Mouse (Mus musculus) cerebellum, adult 2 months (tissue): ENCODE measurements around the gene Macf1. TPM values are rescaled to one million over a fixed set of nuclear protein-coding genes. Genes with fewer than 3 reads are reported as not detected.

Experiments used
- DNase-seq, 2 experiments: peaks; one replicate each; pipeline ENCODE4 v3.0.0; 2021
- H3K27ac ChIP-seq: fragments of 200-500 bp; 2 replicates; pipeline ENCODE4 v1.5.1; 2012; ENCODE audit warnings: low read length, control low read depth, inconsistent platforms; ENCODE audit not compliant: insufficient read depth
- H3K27me3 ChIP-seq: fragments of 200-500 bp; 2 replicates; pipeline ENCODE4 v1.6.1; 2012; ENCODE audit warnings: inconsistent platforms, mild to moderate bottlenecking, low read length, moderate library complexity; ENCODE audit not compliant: control insufficient read depth, insufficient read depth
- H3K4me1 ChIP-seq: fragments of 200-500 bp; 2 replicates; pipeline ENCODE4 v1.6.1; 2011; ENCODE audit warnings: low read length; ENCODE audit not compliant: control insufficient read depth, insufficient read depth
- H3K4me3 ChIP-seq: fragments of 200-500 bp; replicated peaks from 2 replicates; pipeline ENCODE3; 2011; ENCODE audit warnings: mild to moderate bottlenecking, low read depth, low read length, control low read depth; ENCODE audit not compliant: insufficient read depth
- CTCF ChIP-seq: fragments of 200-500 bp; IDR thresholded peaks from 2 replicates; pipeline ENCODE4 v1.5.1; 2011; ENCODE audit warnings: low read depth, mild to moderate bottlenecking, control low read depth, low read length, moderate library complexity, borderline replicate concordance; ENCODE audit not compliant: insufficient read depth
- POLR2A ChIP-seq: fragments of 200-500 bp; IDR thresholded peaks from 2 replicates; pipeline ENCODE4 v1.6.1; 2011; ENCODE audit warnings: low read length, control low read depth, borderline replicate concordance; ENCODE audit not compliant: insufficient read depth
- WGBS: fragments of 180-500 bp; shearing (Covaris S2); methylation state at CpG from one replicate; pipeline ENCODE4 v1.1.7; 2018; 5-methylcytosine and 5-hydroxymethylcytosine counted together
- polyA plus RNA-seq: library from polyadenylated mRNA; depleted of rRNA; stranded (reverse); fragments of >200 nt; gene quantifications from 2 replicates; pipeline ENCODE4 v1.2.3, GENCODE M21; 2012

Macf1 gene
- polyA plus RNA-seq, 1 experiment, result 193 TPM

DNA sequence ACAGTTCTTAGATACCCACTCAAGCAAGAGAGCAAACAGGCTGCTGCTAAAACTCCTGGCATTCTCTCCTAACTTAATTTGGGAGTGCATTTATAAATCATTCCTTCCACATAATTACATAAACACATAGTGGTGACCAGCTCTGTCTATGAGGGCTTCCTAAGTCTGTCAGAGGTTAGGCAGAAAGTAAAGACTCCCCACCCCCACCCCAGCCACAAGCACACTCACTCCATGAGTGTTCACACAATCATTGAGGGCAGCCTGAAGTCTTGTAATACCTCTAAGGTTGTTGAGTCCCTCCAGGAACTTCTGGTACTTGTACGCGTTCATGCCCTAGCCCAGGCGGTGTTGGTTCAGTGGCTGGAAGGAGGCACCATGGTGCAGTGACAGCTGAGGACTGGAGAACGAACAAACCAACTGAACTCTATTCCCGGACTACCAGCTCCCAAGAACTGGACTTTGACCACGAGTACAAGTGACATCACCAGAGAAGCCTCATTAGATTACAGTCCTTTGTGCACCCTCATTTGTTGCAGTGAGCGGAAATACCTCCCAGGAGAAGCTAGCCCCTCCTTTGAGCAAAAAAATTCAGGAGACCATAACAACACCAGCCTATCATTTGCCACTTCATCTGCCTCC, 70.7 kb downstream of the Macf1 start:
- Histone ChIP-seq H3K4me3 (no peak overlapping the region), H3K27me3 (no peaks in the 10 kb centered on the region)

DNA sequence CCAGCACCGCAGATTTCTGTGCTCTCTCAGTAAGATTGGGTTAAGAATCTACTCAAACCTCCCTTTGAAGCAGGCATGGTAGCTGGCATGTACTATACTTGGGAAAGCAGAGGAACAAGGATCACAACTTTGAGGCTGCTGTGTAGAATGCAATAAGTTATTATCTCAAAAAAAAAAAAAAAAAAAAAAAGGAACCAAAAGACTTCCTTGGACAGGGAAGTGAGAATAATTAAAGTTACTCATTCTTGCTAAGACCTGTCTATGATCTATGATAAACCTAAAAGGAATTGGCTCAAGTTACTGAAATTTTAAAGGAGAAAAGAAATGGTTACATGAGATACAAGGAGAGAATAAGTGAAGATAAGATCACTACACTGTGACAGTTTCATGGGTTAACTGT, 72.2 kb downstream of the Macf1 start:
- WGBS, result 98% methylated on average over 1 of the region's 1 CpGs

More for the DNA sequence above, 70.7 kb downstream of the Macf1 start:
- 60% methylated on average over 7 of the region's 7 CpGs for WGBS
- DNase-seq, result no peak
- Histone ChIP-seq H3K27ac (no peak overlapping the region), H3K4me1 (peaks cover 19% of the 10 kb centered on the region)
- no peak for TF ChIP-seq CTCF
- no peak for TF ChIP-seq POLR2A

DNA sequence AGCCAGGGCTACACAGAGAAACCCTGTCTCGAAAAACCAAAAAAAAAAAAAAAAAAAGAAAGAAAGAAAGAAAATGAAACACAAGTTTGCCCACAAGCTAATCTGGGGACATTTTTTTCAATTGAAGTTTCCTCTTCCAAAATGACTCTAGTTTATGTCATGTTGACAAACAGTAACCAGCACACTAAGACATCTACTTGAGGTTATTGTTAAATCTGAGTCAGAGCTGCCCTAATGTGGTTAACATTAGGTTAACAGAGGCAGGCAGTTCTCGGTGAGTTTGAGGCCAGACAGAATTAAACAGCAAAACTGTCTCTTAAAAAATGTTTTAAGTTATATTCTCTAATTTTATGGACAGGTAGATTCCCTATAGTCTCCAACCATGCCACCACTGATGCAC, 72.9 kb downstream of the Macf1 start:
- TF ChIP-seq CTCF (no peak), POLR2A (no peak)
- 82% methylated on average over 2 of the region's 2 CpGs for WGBS
- no peaks in the 10 kb centered on the region for H3K27me3 ChIP-seq

More for the DNA sequence above, 72.2 kb downstream of the Macf1 start:
- TF ChIP-seq POLR2A, result no peak
- TF ChIP-seq CTCF, result no peak
- Histone ChIP-seq H3K27ac (no peak overlapping the region), H3K27me3 (no peaks in the 10 kb centered on the region), H3K4me1 (peaks cover 11% of the 10 kb centered on the region), H3K4me3 (no peak overlapping the region)
- DNase-seq, result no peak

DNA sequence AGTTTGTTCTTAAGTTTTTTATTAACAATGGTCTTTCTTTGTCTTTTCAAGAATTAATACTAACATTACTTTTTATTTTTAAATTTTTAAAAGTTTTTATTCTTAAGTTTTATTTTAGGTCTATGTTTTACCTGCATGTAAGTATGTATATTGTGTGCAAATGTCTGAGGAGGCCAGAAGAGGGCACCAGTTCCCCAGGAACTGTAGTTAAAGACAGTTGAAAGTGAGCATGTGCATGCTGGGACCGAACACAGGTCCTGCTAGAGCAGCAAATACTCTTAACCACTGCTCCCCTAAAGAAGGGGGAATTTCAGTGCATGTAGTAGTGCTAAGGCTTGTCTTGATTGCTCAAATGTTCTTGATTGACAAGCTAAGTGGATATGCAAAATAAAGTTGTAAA, 77.0 kb downstream of the Macf1 start:
- H3K4me3 ChIP-seq, result no peak overlapping the region
- TF ChIP-seq POLR2A, result no peak
- TF ChIP-seq CTCF, result peak; percentile 35; the same call in 1 of the 2 replicates
- no peak for DNase-seq
- H3K4me1 ChIP-seq, result peaks cover 3% of the 10 kb centered on the region; the same call in 1 of the 2 replicates
- no peaks in the 10 kb centered on the region for H3K27me3 ChIP-seq
- no peak overlapping the region for H3K27ac ChIP-seq
- WGBS, result 96% methylated on average over 1 of the region's 1 CpGs

More for the DNA sequence above, 72.9 kb downstream of the Macf1 start:
- Histone ChIP-seq H3K4me1 (peaks cover 5% of the 10 kb centered on the region; the same call in 1 of the 2 replicates), H3K4me3 (no peak overlapping the region), H3K27ac (no peak overlapping the region)
- DNase-seq, result no peak

DNA sequence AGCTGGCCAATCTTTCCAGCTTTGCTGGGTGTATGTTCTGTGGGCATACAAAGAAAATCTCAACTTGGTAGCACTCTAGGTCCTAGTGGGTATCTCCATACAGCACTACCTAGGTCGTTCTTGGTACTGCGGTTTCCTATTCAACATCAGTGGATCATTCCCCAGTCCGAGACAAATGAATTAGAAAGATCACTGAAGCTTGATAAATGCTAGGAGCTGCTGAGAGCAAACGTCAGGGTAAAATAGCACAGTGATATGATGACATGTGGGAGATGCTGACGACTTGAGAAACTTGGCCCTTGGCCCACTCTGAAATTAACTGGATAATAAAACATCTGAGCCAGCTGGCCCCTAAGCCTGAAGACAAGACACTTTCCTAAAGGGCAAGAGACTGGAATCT, 78.2 kb downstream of the Macf1 start:
- H3K27me3 ChIP-seq, result no peaks in the 10 kb centered on the region
- no peak overlapping the region for H3K27ac ChIP-seq
- WGBS, result 11% methylated on average over 5 of the region's 5 CpGs
- TF ChIP-seq POLR2A, result no peak
- no peak for DNase-seq
- H3K4me1 ChIP-seq, result peaks cover 3% of the 10 kb centered on the region; the same call in 1 of the 2 replicates
- H3K4me3 ChIP-seq, result no peak overlapping the region

DNA sequence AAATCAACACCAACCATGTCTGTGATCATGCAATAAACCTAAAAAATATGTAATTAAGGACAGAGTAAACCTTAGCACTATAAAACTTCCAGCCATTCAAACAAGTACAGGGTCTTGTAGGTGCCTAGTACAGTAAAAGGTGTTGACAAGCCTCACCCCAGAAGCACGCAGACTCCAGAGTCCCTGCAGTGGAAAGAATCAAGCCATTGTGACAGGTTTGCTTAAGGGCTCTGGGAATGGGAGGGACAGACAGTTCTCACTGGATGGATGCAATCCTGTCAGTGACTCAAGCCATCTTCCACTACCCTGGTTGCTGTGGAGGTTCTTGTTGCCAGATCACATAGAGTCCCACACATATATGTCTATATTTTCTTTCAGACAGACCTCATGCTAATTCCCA, 78.9 kb downstream of the Macf1 start:
- no peak for DNase-seq
- Histone ChIP-seq H3K4me1 (peaks cover 5% of the 10 kb centered on the region; the same call in 1 of the 2 replicates), H3K4me3 (no peak overlapping the region), H3K27ac (no peak overlapping the region; the same call in 1 of the 2 replicates), H3K27me3 (no peaks in the 10 kb centered on the region)
- TF ChIP-seq CTCF (no peak), POLR2A (no peak)
- WGBS, result 67% methylated on average over 1 of the region's 1 CpGs

DNA sequence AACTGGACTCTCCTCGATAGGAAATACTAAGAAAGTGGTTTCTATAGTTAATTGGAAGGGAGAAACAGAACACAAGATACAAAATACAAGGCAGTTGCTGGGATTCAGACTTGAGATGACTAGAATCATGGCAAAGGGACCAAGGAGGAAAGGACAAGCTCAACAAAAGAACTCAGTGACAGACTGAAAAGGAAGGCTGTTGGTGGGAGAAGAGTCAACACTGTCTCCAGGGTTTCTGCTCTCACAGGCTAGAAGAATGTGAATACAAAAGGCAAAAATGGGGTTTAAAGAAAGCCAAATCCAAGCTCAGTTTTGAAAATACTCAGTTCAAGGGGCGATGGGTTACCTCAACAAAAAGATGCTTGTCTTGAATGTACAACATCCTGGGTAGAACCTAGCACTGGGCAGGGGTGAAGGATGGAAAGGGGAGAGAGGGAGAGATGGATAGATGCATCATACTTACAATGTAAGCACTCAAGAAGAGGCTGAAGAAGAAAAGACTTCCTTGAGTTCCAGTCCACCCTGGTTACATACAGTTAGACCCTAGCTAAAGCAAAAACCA, 81.4 kb downstream of the Macf1 start:
- Histone ChIP-seq H3K4me3 (no peak overlapping the region), H3K4me1 (peaks cover 5% of the 10 kb centered on the region; the same call in 1 of the 2 replicates), H3K27ac (peak overlapping the region; percentile 56; the same call in 1 of the 2 replicates), H3K27me3 (no peaks in the 10 kb centered on the region)
- DNase-seq, result no peak
- no peak for TF ChIP-seq POLR2A
- TF ChIP-seq CTCF, result no peak
- WGBS, result 82% methylated on average over 2 of the region's 2 CpGs

DNA sequence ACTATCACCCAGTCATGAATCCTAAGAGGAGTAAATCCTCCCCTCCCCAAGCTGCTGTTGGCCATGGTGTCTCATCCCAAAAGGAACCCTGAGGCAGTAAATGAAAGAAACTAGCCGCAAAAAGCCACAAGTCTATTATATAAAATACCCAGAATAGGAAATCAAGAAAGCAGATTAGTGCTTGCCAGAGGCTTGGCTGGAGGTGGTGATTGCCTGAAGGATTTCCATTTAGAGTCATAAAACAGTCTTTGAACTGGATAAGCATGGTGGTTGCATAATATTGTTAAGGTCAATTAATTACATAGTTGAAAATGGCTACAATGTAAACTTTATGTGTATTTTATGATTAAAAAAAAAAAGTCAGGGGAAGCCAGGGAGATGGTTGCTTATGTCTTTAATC, 83.1 kb downstream of the Macf1 start:
- no peak for DNase-seq
- H3K4me1 ChIP-seq, result peaks cover 5% of the 10 kb centered on the region; the same call in 1 of the 2 replicates
- 63% methylated on average over 1 of the region's 1 CpGs for WGBS
- H3K4me3 ChIP-seq, result no peak overlapping the region
- no peak overlapping the region for H3K27ac ChIP-seq
- no peak for TF ChIP-seq POLR2A
- TF ChIP-seq CTCF, result no peak
- no peaks in the 10 kb centered on the region for H3K27me3 ChIP-seq
